Mouse (Mus musculus): ENCODE measurements at regions not wholly inside any gene's neighbourhood (a gene's known extent, or its start where the extent isn't known, plus 50 kb on each side); places are given as distances from the start of the nearest gene placed in this dataset.

GRCm38 (mm10) chr12:26152992-26153391, 262.1 kb downstream of the Rnf144a start:
- Histone ChIP-seq H3K4me3 (ENCODE audit: low read depth, low read length) (no peak overlapping the region), H3K27ac (ENCODE audit: low read depth) (no peak overlapping the region), H3K27me3 (replicated peaks; ENCODE audit: control insufficient read depth, insufficient read depth, low read length) (no peaks in the 10 kb centered on the region), H3K9me3 (ENCODE audit: control insufficient read depth, low read length) (no peaks in the 10 kb centered on the region), H3K36me3 (ENCODE audit: control insufficient read depth, insufficient read depth, low read length) (no peaks in the 10 kb centered on the region), H3K4me2 (ENCODE audit: low read length) (no peak overlapping the region), H3K4me1 (replicated peaks; ENCODE audit: control insufficient read depth, insufficient read depth, low read length) (no peaks in the 10 kb centered on the region), H3K9ac (ENCODE audit: low read length) (no peak overlapping the region)
- 73% methylated on average over 8 of the region's 8 CpGs for WGBS
- no peak for DNase-seq (ENCODE audit: low spot score)
- no peak for ATAC-seq (replicated peaks; ENCODE audit: low FRiP score, low TSS enrichment, low read depth)

- Histone ChIP-seq H3K4me2 (ENCODE audit: low read length) (no peak overlapping the region), H3K4me3 (ENCODE audit: low read depth, low read length) (no peak overlapping the region), H3K4me1 (replicated peaks; ENCODE audit: control insufficient read depth, insufficient read depth, low read length) (no peaks in the 10 kb centered on the region), H3K36me3 (ENCODE audit: control insufficient read depth, insufficient read depth, low read length) (no peaks in the 10 kb centered on the region), H3K9ac (ENCODE audit: low read length) (no peak overlapping the region), H3K9me3 (ENCODE audit: control insufficient read depth, low read length) (no peaks in the 10 kb centered on the region), H3K27ac (ENCODE audit: low read depth) (no peak overlapping the region), H3K27me3 (replicated peaks; ENCODE audit: control insufficient read depth, insufficient read depth, low read length) (no peaks in the 10 kb centered on the region)
- DNase-seq (ENCODE audit: low spot score) (no peak), ATAC-seq (replicated peaks; ENCODE audit: low FRiP score, low TSS enrichment, low read depth) (no peak)
- 77% methylated on average over 3 of the region's 3 CpGs for WGBS
Measured at GRCm38 (mm10) chr12:26146336-26146735, 268.7 kb downstream of the Rnf144a start.

DNA sequence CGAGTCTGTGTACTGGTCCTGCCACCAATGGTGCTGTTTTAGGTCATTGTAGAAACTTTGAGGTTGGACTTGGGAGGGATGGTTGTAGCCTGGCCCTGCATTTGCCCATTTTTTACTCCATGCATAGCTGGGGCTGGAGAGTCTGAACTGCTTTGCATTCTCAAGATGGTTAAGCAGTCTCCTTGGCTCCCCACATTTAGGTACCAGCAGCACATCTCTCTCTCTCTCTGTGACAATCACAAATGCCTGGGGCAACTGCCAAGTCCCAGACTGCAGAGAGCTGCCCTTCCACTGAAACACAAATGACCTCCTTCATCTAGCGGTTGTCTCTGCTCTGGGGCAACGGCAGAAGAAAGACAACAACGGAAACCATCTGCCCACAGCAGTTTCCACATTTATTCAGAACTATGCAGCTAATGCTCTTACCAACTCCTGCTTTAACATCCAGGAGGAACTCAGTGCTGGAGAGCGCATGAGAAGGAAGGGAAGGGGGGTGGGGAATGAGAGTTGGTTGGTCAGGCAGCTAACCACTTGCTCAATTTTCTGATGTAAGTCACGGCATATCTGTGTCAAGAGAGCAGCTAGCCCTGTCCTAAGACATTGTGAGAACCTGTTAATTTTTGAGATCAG, 269.9 kb downstream of the Rnf144a start:
- Histone ChIP-seq H3K4me2 (ENCODE audit: low read length) (no peak overlapping the region), H3K4me1 (replicated peaks; ENCODE audit: control insufficient read depth, insufficient read depth, low read length) (no peaks in the 10 kb centered on the region), H3K9me3 (ENCODE audit: control insufficient read depth, low read length) (no peaks in the 10 kb centered on the region), H3K4me3 (ENCODE audit: low read depth, low read length) (no peak overlapping the region), H3K27ac (ENCODE audit: low read depth) (no peak overlapping the region), H3K36me3 (ENCODE audit: control insufficient read depth, insufficient read depth, low read length) (no peaks in the 10 kb centered on the region), H3K27me3 (replicated peaks; ENCODE audit: control insufficient read depth, insufficient read depth, low read length) (no peaks in the 10 kb centered on the region), H3K9ac (ENCODE audit: low read length) (no peak overlapping the region)
- ATAC-seq (replicated peaks; ENCODE audit: low FRiP score, low TSS enrichment, low read depth): no peak
- 51% methylated on average over 6 of the region's 6 CpGs for WGBS
- no peak for DNase-seq (ENCODE audit: low spot score)

DNA sequence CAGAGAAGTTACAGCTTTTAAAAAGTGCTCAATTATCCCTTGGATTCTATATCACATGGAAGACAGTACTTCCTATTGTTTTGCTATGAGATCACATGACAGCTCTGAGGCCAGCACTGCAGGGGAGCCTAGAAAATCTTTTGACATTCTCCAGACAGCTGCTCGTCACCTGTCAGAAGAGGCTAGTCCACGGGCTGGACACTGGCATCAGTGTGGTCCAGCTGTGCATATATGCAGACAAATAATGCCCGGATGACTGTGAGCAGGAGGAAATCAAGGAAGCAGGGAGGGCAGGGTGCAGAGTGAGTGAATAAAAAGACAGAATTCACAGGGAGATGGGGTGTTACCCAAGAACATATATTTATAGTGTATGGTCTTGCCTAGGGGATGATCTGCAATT, 270.4 kb downstream of the Rnf144a start:
- Histone ChIP-seq H3K9ac (ENCODE audit: low read length) (no peak overlapping the region), H3K4me3 (ENCODE audit: low read depth, low read length) (no peak overlapping the region), H3K4me2 (ENCODE audit: low read length) (no peak overlapping the region), H3K4me1 (replicated peaks; ENCODE audit: control insufficient read depth, insufficient read depth, low read length) (no peaks in the 10 kb centered on the region), H3K27me3 (replicated peaks; ENCODE audit: control insufficient read depth, insufficient read depth, low read length) (no peaks in the 10 kb centered on the region), H3K9me3 (ENCODE audit: control insufficient read depth, low read length) (no peaks in the 10 kb centered on the region), H3K27ac (ENCODE audit: low read depth) (no peak overlapping the region), H3K36me3 (ENCODE audit: control insufficient read depth, insufficient read depth, low read length) (no peaks in the 10 kb centered on the region)
- DNase-seq (ENCODE audit: low spot score) (no peak), ATAC-seq (replicated peaks; ENCODE audit: low FRiP score, low TSS enrichment, low read depth) (no peak)
- WGBS: 63% methylated on average over 3 of the region's 3 CpGs

- no peak for ATAC-seq (replicated peaks; ENCODE audit: low FRiP score, low TSS enrichment, low read depth)
- 30% methylated on average over 6 of the region's 6 CpGs for WGBS
- Histone ChIP-seq H3K9me3 (ENCODE audit: control insufficient read depth, low read length) (no peaks in the 10 kb centered on the region), H3K4me3 (ENCODE audit: low read depth, low read length) (no peak overlapping the region), H3K27me3 (replicated peaks; ENCODE audit: control insufficient read depth, insufficient read depth, low read length) (no peaks in the 10 kb centered on the region), H3K4me1 (replicated peaks; ENCODE audit: control insufficient read depth, insufficient read depth, low read length) (no peaks in the 10 kb centered on the region), H3K27ac (ENCODE audit: low read depth) (no peak overlapping the region), H3K36me3 (ENCODE audit: control insufficient read depth, insufficient read depth, low read length) (no peaks in the 10 kb centered on the region), H3K4me2 (ENCODE audit: low read length) (no peak overlapping the region), H3K9ac (ENCODE audit: low read length) (no peak overlapping the region)
- no peak for DNase-seq (ENCODE audit: low spot score)
Measured at GRCm38 (mm10) chr12:26143411-26143810, 271.6 kb downstream of the Rnf144a start.

DNA sequence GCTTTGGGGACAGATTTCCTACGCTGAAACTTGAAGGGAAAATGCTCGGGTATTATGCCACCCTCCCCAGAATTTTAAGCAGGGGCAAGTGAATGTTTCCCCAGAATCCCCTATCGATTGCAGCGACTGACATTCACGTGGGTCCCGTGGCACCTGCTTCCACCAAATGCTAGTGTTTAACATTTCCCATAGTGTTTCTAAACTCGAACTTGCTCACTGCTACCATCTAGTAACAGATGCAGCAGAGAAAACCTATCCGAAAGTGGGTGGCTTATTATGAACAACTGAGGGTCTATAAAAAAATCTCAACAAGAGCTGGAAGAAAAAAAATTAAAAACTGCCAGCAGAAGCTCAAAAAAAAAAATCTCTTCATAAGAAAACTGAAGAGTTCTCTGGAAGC, 284.2 kb downstream of the Rnf144a start:
- Histone ChIP-seq H3K4me3 (ENCODE audit: low read depth, low read length) (no peak overlapping the region), H3K36me3 (ENCODE audit: control insufficient read depth, insufficient read depth, low read length) (no peaks in the 10 kb centered on the region), H3K9me3 (ENCODE audit: control insufficient read depth, low read length) (no peaks in the 10 kb centered on the region), H3K27me3 (replicated peaks; ENCODE audit: control insufficient read depth, insufficient read depth, low read length) (no peaks in the 10 kb centered on the region), H3K9ac (ENCODE audit: low read length) (no peak overlapping the region), H3K27ac (ENCODE audit: low read depth) (no peak overlapping the region), H3K4me1 (replicated peaks; ENCODE audit: control insufficient read depth, insufficient read depth, low read length) (0 out of 2 replicates have a peak, but pooled peaks cover 2% of the 10 kb centered on the region), H3K4me2 (ENCODE audit: low read length) (no peak overlapping the region)
- DNase-seq (ENCODE audit: low spot score) (no peak), ATAC-seq (replicated peaks; ENCODE audit: low FRiP score, low TSS enrichment, low read depth) (no peak)
- 87% methylated on average over 8 of the region's 8 CpGs for WGBS

GRCm38 (mm10) chr12:26130011-26130410, 285.0 kb downstream of the Rnf144a start:
- DNase-seq (ENCODE audit: low spot score): no peak
- Histone ChIP-seq H3K4me2 (ENCODE audit: low read length) (no peak overlapping the region), H3K9ac (ENCODE audit: low read length) (no peak overlapping the region), H3K9me3 (ENCODE audit: control insufficient read depth, low read length) (no peaks in the 10 kb centered on the region), H3K4me3 (ENCODE audit: low read depth, low read length) (no peak overlapping the region), H3K27me3 (replicated peaks; ENCODE audit: control insufficient read depth, insufficient read depth, low read length) (no peaks in the 10 kb centered on the region), H3K36me3 (ENCODE audit: control insufficient read depth, insufficient read depth, low read length) (no peaks in the 10 kb centered on the region), H3K4me1 (replicated peaks; ENCODE audit: control insufficient read depth, insufficient read depth, low read length) (0 out of 2 replicates have a peak, but pooled peaks cover 2% of the 10 kb centered on the region), H3K27ac (ENCODE audit: low read depth) (no peak overlapping the region)
- WGBS: 87% methylated on average over 3 of the region's 3 CpGs
- ATAC-seq (replicated peaks; ENCODE audit: low FRiP score, low TSS enrichment, low read depth): no peak

DNA sequence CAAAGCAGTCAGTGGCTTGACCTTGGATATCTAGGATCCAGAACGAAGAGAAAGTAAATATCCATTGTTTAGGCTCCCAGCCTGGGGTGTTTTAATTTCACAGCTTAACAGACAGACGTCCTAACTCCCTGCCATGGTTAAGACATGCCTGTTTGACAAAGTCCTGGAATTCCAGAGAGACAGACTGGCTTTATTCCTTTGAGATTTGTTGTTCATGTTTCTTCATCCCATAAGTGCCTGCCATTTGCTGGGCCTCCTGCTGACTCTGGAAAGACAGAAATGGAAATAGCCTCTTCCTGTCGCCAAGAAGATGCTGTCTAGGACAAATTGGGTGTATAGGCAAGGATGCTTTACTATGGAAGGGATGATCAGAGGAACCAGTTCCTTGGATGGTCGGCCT, 285.5 kb downstream of the Rnf144a start:
- no peaks in the 10 kb centered on the region for H3K36me3 ChIP-seq (ENCODE audit: control insufficient read depth, insufficient read depth, low read length)
- ATAC-seq (replicated peaks; ENCODE audit: low FRiP score, low TSS enrichment, low read depth): no peak
- no peaks in the 10 kb centered on the region for H3K27me3 ChIP-seq (replicated peaks; ENCODE audit: control insufficient read depth, insufficient read depth, low read length)
- H3K4me2 ChIP-seq (ENCODE audit: low read length): no peak overlapping the region
- 0 out of 2 replicates have a peak, but pooled peaks cover 2% of the 10 kb centered on the region for H3K4me1 ChIP-seq (replicated peaks; ENCODE audit: control insufficient read depth, insufficient read depth, low read length)
- 47% methylated on average over 4 of the region's 4 CpGs for WGBS
- no peak for DNase-seq (ENCODE audit: low spot score)
- H3K4me3 ChIP-seq (ENCODE audit: low read depth, low read length): no peak overlapping the region
- no peaks in the 10 kb centered on the region for H3K9me3 ChIP-seq (ENCODE audit: control insufficient read depth, low read length)
- H3K9ac ChIP-seq (ENCODE audit: low read length): no peak overlapping the region
- no peak overlapping the region for H3K27ac ChIP-seq (ENCODE audit: low read depth)

- DNase-seq (ENCODE audit: low spot score) (no peak), ATAC-seq (replicated peaks; ENCODE audit: low FRiP score, low TSS enrichment, low read depth) (no peak)
- H3K9me3 ChIP-seq (ENCODE audit: control insufficient read depth, low read length): no peaks in the 10 kb centered on the region
- no peak overlapping the region for H3K9ac ChIP-seq (ENCODE audit: low read length)
- H3K4me2 ChIP-seq (ENCODE audit: low read length): no peak overlapping the region
- no peak overlapping the region for H3K27ac ChIP-seq (ENCODE audit: low read depth)
- H3K27me3 ChIP-seq (replicated peaks; ENCODE audit: control insufficient read depth, insufficient read depth, low read length): no peaks in the 10 kb centered on the region
- no peak overlapping the region for H3K4me3 ChIP-seq (ENCODE audit: low read depth, low read length)
- no peaks in the 10 kb centered on the region for H3K36me3 ChIP-seq (ENCODE audit: control insufficient read depth, insufficient read depth, low read length)
- 0 out of 2 replicates have a peak, but pooled peaks cover 2% of the 10 kb centered on the region for H3K4me1 ChIP-seq (replicated peaks; ENCODE audit: control insufficient read depth, insufficient read depth, low read length)
Measured at GRCm38 (mm10) chr12:26128851-26129250, 286.2 kb downstream of the Rnf144a start.
